Mouse (Mus musculus): ENCODE measurements around the gene Edil3. TPM values are rescaled to one million over a fixed set of nuclear protein-coding genes. Genes with fewer than 3 reads are reported as not detected.

The Edil3 gene
- polyA plus RNA-seq, 1 experiment from 2014 or later, result 12.9 TPM

DNA sequence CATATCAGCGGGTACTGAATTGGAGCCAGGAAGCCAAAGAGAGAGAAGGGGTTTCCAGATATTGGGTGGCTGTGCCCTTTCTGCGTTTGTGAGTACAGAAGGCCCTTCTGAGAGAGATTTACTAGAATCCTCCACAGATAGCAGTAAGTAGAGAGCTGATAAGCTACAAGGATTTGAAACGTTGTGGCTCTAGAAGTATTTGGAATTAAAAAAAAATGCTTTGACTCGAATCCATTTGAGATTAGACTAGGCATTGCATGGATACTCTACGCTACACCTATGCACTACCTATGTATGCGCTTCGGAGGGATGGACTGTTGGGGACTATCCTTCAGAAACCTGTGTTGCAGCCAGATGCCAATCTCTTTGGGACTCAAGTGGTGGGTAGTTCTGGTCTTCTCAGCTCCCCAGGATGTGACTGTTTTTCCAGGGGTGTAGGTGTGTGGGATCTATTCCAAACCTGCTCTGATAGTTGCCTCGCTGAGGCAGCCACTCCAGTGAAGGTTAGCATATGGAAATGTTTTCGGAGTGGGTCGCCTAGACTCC, 1.8 kb downstream of the Edil3 start:
- ATAC-seq (replicated peaks; ENCODE audit: low FRiP score, low TSS enrichment, low read depth) (no peak), DNase-seq (ENCODE audit: low spot score) (peak; percentile 56)
- Histone ChIP-seq H3K9ac (ENCODE audit: low read length) (0 out of 2 replicates have a peak overlapping the region, but pooled peaks have one; percentile 44), H3K4me2 (ENCODE audit: low read length) (peak overlapping the region; percentile 97), H3K4me1 (replicated peaks; ENCODE audit: control insufficient read depth, insufficient read depth, low read length) (peaks cover 6% of the 10 kb centered on the region; the same call in 1 of the 2 replicates), H3K36me3 (ENCODE audit: control insufficient read depth, insufficient read depth, low read length) (no peaks in the 10 kb centered on the region), H3K9me3 (ENCODE audit: control insufficient read depth, low read length) (no peaks in the 10 kb centered on the region), H3K27me3 (replicated peaks; ENCODE audit: control insufficient read depth, insufficient read depth, low read length) (no peaks in the 10 kb centered on the region), H3K27ac (ENCODE audit: low read depth) (no peak overlapping the region), H3K4me3 (ENCODE audit: low read depth, low read length) (peak overlapping the region; percentile 71)
- 20% methylated on average over 10 of the region's 10 CpGs for WGBS

DNA sequence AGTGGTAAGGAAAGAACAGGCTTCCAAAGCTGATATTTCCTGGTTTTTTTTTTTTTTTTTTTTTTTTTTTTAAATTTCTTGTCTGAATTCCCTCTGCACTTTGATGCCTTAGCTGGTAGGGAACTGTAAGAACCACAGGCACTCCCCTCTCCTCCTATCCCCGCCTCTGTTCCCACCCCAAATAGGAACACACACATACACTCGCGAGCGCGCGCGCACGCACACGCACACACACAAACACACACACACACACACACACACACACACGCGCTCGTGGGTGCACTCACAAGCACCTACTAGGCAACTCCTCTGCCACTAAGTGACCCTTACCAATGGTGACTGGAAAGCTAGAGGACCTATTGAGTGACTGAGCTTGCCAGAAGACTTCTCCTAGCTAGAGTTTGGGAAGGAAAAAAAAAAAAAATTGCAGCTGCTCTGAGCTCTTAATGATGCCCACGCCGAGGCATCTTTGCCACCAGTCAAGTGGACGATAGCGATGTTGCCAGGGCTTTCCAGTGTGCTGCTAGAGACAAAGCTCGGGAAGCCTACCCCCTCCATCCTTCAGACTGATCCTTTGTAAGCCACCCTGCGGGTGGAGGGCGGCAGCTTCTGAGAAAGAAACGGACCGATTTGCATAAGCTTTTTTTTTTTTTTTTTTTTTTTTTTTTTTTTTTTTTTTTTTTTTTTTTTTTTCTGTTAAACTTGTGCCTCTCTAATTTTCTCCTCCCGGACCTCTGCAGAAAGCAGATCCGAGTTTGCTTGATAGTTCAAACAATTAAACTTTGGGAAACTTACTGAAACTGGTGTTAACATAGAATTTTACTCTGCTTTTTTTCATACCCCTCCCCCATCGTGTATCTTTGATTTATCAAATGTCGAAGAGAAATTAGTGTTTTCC, 2.5 kb downstream of the Edil3 start:
- H3K4me3 ChIP-seq (ENCODE audit: low read depth, low read length), result peak overlapping the region; percentile 71
- peak; percentile 80 for DNase-seq (ENCODE audit: low spot score)
- WGBS, result under 1% methylated on average over 25 of the region's 25 CpGs
- no peaks in the 10 kb centered on the region for H3K27me3 ChIP-seq (replicated peaks; ENCODE audit: control insufficient read depth, insufficient read depth, low read length)
- H3K9me3 ChIP-seq (ENCODE audit: control insufficient read depth, low read length), result no peaks in the 10 kb centered on the region
- H3K9ac ChIP-seq (ENCODE audit: low read length), result peak overlapping the region; percentile 44
- peaks cover 6% of the 10 kb centered on the region; the same call in 1 of the 2 replicates for H3K4me1 ChIP-seq (replicated peaks; ENCODE audit: control insufficient read depth, insufficient read depth, low read length)
- H3K27ac ChIP-seq (ENCODE audit: low read depth), result no peak overlapping the region
- peak; percentile 54; the same call in 1 of the 2 replicates for ATAC-seq (replicated peaks; ENCODE audit: low FRiP score, low TSS enrichment, low read depth)
- H3K4me2 ChIP-seq (ENCODE audit: low read length), result peak overlapping the region; percentile 97
- no peaks in the 10 kb centered on the region for H3K36me3 ChIP-seq (ENCODE audit: control insufficient read depth, insufficient read depth, low read length)

DNA sequence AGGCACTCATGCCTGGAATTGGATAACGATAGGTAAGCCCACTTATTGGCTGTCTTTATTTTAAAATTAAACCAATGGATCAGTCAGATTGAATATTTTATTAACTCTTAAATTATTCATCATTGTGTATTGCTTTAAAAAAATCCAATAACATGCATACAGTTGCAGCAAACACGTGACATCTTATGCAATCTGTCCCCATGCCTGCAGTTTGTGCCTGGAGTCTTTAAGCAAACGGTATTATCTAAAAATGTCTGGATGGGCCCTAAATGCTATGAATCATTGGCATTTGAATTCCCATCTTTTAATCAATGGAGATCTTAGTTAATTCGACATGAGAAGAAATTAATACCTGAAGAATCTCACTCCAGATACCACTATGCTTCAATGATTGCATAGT, 3.2 kb downstream of the Edil3 start:
- DNase-seq (ENCODE audit: low spot score) (no peak), ATAC-seq (replicated peaks; ENCODE audit: low FRiP score, low TSS enrichment, low read depth) (no peak)
- WGBS, result 34% methylated on average over 4 of the region's 4 CpGs
- no peaks in the 10 kb centered on the region for H3K9me3 ChIP-seq (ENCODE audit: control insufficient read depth, low read length)
- no peaks in the 10 kb centered on the region for H3K36me3 ChIP-seq (ENCODE audit: control insufficient read depth, insufficient read depth, low read length)
- peaks cover 6% of the 10 kb centered on the region; the same call in 1 of the 2 replicates for H3K4me1 ChIP-seq (replicated peaks; ENCODE audit: control insufficient read depth, insufficient read depth, low read length)
- H3K9ac ChIP-seq (ENCODE audit: low read length), result no peak overlapping the region
- peak overlapping the region; percentile 97 for H3K4me2 ChIP-seq (ENCODE audit: low read length)
- H3K27me3 ChIP-seq (replicated peaks; ENCODE audit: control insufficient read depth, insufficient read depth, low read length), result no peaks in the 10 kb centered on the region
- H3K4me3 ChIP-seq (ENCODE audit: low read depth, low read length), result peak overlapping the region; percentile 71; the same call in 1 of the 2 replicates
- H3K27ac ChIP-seq (ENCODE audit: low read depth), result no peak overlapping the region

DNA sequence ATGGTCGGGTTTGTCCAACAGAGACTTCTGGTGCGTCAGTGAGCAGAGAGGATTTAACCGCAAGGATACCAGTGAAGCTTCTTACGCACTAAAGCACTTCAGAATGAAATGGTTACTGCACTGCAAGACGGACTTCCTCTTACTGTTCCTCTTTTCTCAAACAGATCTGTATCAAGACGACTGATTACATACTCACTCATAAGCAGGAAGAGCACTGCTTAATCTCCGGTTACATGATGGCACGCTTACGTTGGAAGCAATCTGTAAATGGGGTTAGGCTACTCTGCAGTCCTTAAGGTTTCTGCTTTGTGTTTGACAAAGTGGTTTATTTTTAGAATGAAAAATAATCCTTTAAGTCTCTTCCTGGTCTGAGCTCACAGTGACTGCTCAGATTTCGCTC, 7.1 kb downstream of the Edil3 start:
- H3K9ac ChIP-seq (ENCODE audit: low read length), result no peak overlapping the region
- H3K4me2 ChIP-seq (ENCODE audit: low read length), result peak overlapping the region; percentile 4; the same call in 1 of the 2 replicates
- no peak overlapping the region for H3K4me3 ChIP-seq (ENCODE audit: low read depth, low read length)
- no peaks in the 10 kb centered on the region for H3K9me3 ChIP-seq (ENCODE audit: control insufficient read depth, low read length)
- H3K27me3 ChIP-seq (replicated peaks; ENCODE audit: control insufficient read depth, insufficient read depth, low read length), result no peaks in the 10 kb centered on the region
- H3K27ac ChIP-seq (ENCODE audit: low read depth), result no peak overlapping the region
- ATAC-seq (replicated peaks; ENCODE audit: low FRiP score, low TSS enrichment, low read depth), result no peak
- WGBS, result 30% methylated on average over 10 of the region's 10 CpGs
- H3K4me1 ChIP-seq (replicated peaks; ENCODE audit: control insufficient read depth, insufficient read depth, low read length), result no peaks in the 10 kb centered on the region
- DNase-seq (ENCODE audit: low spot score), result no peak
- no peaks in the 10 kb centered on the region for H3K36me3 ChIP-seq (ENCODE audit: control insufficient read depth, insufficient read depth, low read length)

DNA sequence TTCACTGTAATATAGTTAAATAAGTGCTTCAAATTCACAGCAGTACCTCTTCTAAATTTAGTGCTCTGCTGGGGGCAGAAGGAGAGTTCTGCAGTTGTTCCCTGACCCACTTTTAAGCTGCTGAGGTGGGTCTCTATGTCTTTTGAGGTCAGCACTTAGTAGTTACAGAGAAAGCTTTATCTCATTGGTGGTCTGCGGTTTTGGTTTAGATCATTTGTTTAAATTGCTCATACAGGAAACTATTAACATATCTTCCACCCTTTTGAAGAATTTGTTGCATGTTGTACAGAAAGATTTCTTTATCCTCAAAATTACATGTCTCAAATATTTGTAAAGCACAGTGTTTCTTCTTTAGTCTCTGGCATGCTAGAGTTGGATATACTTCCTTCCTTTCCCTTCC, 12.5 kb downstream of the Edil3 start:
- no peak for DNase-seq (ENCODE audit: low spot score)
- WGBS, result 74% methylated on average over 1 of the region's 1 CpGs
- H3K36me3 ChIP-seq (ENCODE audit: control insufficient read depth, insufficient read depth, low read length), result no peaks in the 10 kb centered on the region

DNA sequence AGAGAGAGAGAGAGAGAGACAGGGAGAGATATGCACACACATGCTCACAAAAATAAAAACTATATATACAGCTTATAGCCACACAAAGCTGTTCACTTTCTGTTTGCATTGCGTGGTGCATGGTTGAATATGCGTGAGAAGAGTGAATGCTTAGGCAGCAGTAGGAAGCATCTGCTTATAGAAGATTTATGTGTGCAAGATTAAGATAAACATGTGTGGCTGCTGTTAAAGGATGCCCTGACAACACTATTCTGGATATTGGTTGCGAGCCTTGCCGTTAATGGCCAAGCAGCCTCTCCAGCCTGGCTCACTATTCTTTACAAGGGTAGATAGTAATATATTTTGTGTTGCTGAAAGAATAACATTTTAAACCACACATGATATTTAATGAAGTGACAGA, 28.5 kb downstream of the Edil3 start:
- H3K9me3 ChIP-seq (ENCODE audit: control insufficient read depth, low read length), result no peaks in the 10 kb centered on the region
- no peak overlapping the region for H3K4me3 ChIP-seq (ENCODE audit: low read depth, low read length)
- no peak overlapping the region for H3K4me2 ChIP-seq (ENCODE audit: low read length)
- no peaks in the 10 kb centered on the region for H3K27me3 ChIP-seq (replicated peaks; ENCODE audit: control insufficient read depth, insufficient read depth, low read length)
- DNase-seq (ENCODE audit: low spot score) (no peak), ATAC-seq (replicated peaks; ENCODE audit: low FRiP score, low TSS enrichment, low read depth) (no peak)
- H3K4me1 ChIP-seq (replicated peaks; ENCODE audit: control insufficient read depth, insufficient read depth, low read length), result 0 out of 2 replicates have a peak, but pooled peaks cover 2% of the 10 kb centered on the region
- no peak overlapping the region for H3K9ac ChIP-seq (ENCODE audit: low read length)
- no peaks in the 10 kb centered on the region for H3K36me3 ChIP-seq (ENCODE audit: control insufficient read depth, insufficient read depth, low read length)
- 35% methylated on average over 4 of the region's 4 CpGs for WGBS
- no peak overlapping the region for H3K27ac ChIP-seq (ENCODE audit: low read depth)

More for the DNA sequence above, 12.5 kb downstream of the Edil3 start:
- H3K4me1 ChIP-seq (replicated peaks; ENCODE audit: control insufficient read depth, insufficient read depth, low read length), result no peaks in the 10 kb centered on the region
- H3K9me3 ChIP-seq (ENCODE audit: control insufficient read depth, low read length), result no peaks in the 10 kb centered on the region
- ATAC-seq (replicated peaks; ENCODE audit: low FRiP score, low TSS enrichment, low read depth), result no peak
- no peak overlapping the region for H3K4me2 ChIP-seq (ENCODE audit: low read length)
- H3K9ac ChIP-seq (ENCODE audit: low read length), result no peak overlapping the region
- no peaks in the 10 kb centered on the region for H3K27me3 ChIP-seq (replicated peaks; ENCODE audit: control insufficient read depth, insufficient read depth, low read length)
- H3K27ac ChIP-seq (ENCODE audit: low read depth), result no peak overlapping the region
- H3K4me3 ChIP-seq (ENCODE audit: low read depth, low read length), result no peak overlapping the region

DNA sequence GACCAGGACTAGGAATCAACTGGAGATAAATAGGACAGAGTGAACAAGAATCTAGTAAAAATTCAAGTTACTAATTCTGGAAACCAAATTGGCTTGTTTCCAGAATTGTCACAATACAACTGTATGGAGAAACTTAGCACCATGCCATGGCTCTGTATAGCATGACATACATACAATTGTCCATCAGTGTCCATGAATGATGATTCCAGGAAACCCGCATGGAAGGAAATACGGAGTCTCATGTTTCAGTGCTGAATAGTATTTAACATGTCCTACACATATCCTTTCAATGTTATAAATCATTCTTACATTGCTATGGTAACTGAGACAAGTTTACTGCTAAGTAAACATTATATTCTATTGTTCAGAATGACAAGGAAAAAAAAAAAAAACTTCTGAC, 58.7 kb downstream of the Edil3 start:
- peak; percentile 15; the same call in 1 of the 2 replicates for ATAC-seq (replicated peaks; ENCODE audit: low FRiP score, low TSS enrichment, low read depth)
- 51% methylated on average over 2 of the region's 2 CpGs for WGBS
- Histone ChIP-seq H3K4me1 (replicated peaks; ENCODE audit: control insufficient read depth, insufficient read depth, low read length) (no peaks in the 10 kb centered on the region), H3K9me3 (ENCODE audit: control insufficient read depth, low read length) (no peaks in the 10 kb centered on the region), H3K9ac (ENCODE audit: low read length) (no peak overlapping the region), H3K36me3 (ENCODE audit: control insufficient read depth, insufficient read depth, low read length) (no peaks in the 10 kb centered on the region), H3K27me3 (replicated peaks; ENCODE audit: control insufficient read depth, insufficient read depth, low read length) (no peaks in the 10 kb centered on the region), H3K4me2 (ENCODE audit: low read length) (no peak overlapping the region), H3K4me3 (ENCODE audit: low read depth, low read length) (no peak overlapping the region), H3K27ac (ENCODE audit: low read depth) (no peak overlapping the region)
- no peak for DNase-seq (ENCODE audit: low spot score)

DNA sequence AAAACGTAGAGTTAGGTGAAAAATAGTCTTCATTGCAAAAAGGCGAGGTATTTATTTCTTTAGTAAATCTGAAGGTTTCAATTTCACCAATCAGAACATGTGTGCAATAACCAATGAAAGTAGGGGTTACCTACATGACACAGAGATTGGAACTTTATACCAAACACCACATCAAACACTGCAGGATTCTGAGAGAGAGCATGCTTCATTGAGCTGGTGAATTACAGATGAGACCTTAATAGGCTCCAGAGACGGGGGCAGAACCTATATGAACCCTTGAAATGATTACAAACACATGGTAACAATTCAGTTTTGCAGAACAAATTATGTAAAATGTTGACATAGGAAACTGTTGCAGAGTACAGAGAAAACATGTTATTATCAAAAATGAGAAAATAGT, 69.5 kb downstream of the Edil3 start:
- no peak overlapping the region for H3K4me2 ChIP-seq (ENCODE audit: low read length)
- H3K4me1 ChIP-seq (replicated peaks; ENCODE audit: control insufficient read depth, insufficient read depth, low read length), result no peaks in the 10 kb centered on the region
- no peaks in the 10 kb centered on the region for H3K9me3 ChIP-seq (ENCODE audit: control insufficient read depth, low read length)
- H3K9ac ChIP-seq (ENCODE audit: low read length), result no peak overlapping the region
- 84% methylated on average over 3 of the region's 3 CpGs for WGBS
- no peak overlapping the region for H3K4me3 ChIP-seq (ENCODE audit: low read depth, low read length)
- no peak for ATAC-seq (replicated peaks; ENCODE audit: low FRiP score, low TSS enrichment, low read depth)
- no peaks in the 10 kb centered on the region for H3K36me3 ChIP-seq (ENCODE audit: control insufficient read depth, insufficient read depth, low read length)
- DNase-seq (ENCODE audit: low spot score), result no peak
- no peak overlapping the region for H3K27ac ChIP-seq (ENCODE audit: low read depth)
- H3K27me3 ChIP-seq (replicated peaks; ENCODE audit: control insufficient read depth, insufficient read depth, low read length), result no peaks in the 10 kb centered on the region

All from intestine, embryonic 14.5 days (tissue).